Mouse (Mus musculus) kidney, postnatal 0 days (tissue): ENCODE measurements around the gene Mta1. TPM values are rescaled to one million over a fixed set of nuclear protein-coding genes. Genes with fewer than 3 reads are reported as not detected.

Experiments
- ATAC-seq: fragments of 200-750 bp; cut with Nextera tagmentation; replicated peaks from 2 replicates; pipeline ENCODE4 v1.8.0; 2017; ENCODE audit warnings: low read depth, moderate number of reproducible peaks, moderate TSS enrichment, moderate library complexity; ENCODE audit not compliant: low FRiP score
- DNase-seq: peaks from one replicate; pipeline ENCODE4 v3.0.0-alpha.2; 2016; ENCODE audit warnings: low spot score
- H3K27ac ChIP-seq: fragments of 300-500 bp; sonication (generic); 2 replicates; pipeline ENCODE4 v1.5.1; 2014; ENCODE audit warnings: mild to moderate bottlenecking
- H3K27me3 ChIP-seq: fragments of 300-500 bp; sonication (generic); 2 replicates; pipeline ENCODE4 v1.6.1; 2014; ENCODE audit warnings: low read length, mixed read lengths; ENCODE audit not compliant: insufficient read depth
- H3K36me3 ChIP-seq: fragments of 300-500 bp; sonication (generic); 2 replicates; pipeline ENCODE4 v1.6.1; 2014; ENCODE audit warnings: low read length, mixed read lengths; ENCODE audit not compliant: insufficient read depth
- H3K4me1 ChIP-seq: fragments of 300-500 bp; sonication (generic); replicated peaks from 2 replicates; pipeline ENCODE4 v1.6.1; 2014; ENCODE audit warnings: antibody characterized with exemption, low read length, mixed read lengths; ENCODE audit not compliant: insufficient read depth
- H3K4me2 ChIP-seq: fragments of 300-500 bp; sonication (generic); 2 replicates; pipeline ENCODE4 v1.6.1; 2014; ENCODE audit warnings: mild to moderate bottlenecking, low read length, moderate library complexity, mixed read lengths
- H3K4me3 ChIP-seq: fragments of 300-500 bp; sonication (generic); replicated peaks from 2 replicates; pipeline ENCODE4 v1.5.1; 2014; ENCODE audit warnings: low read depth, low read length
- H3K9ac ChIP-seq: fragments of 300-500 bp; sonication (generic); 2 replicates; pipeline ENCODE4 v1.6.1; 2014; ENCODE audit warnings: low read depth, low read length
- H3K9me3 ChIP-seq: fragments of 300-500 bp; sonication (generic); replicated peaks from 2 replicates; pipeline ENCODE4 v1.6.1; 2016; ENCODE audit warnings: low read length, inconsistent platforms, mixed read lengths
- CTCF ChIP-seq: IDR thresholded peaks from 2 replicates; pipeline ENCODE4 v1.5.1; 2016; ENCODE audit warnings: antibody characterized with exemption, low read depth, mild to moderate bottlenecking, moderate library complexity
- WGBS: fragments of 180-500 bp; shearing (Covaris S2); extraction: QIAGEN DNeasy Blood & Tissue Kit; methylation state at CpG from one replicate; pipeline ENCODE4 v1.1.7; 2014; 5-methylcytosine and 5-hydroxymethylcytosine counted together
- polyA plus RNA-seq: library from polyadenylated mRNA; unstranded; fragments of >200 nt; fragmentation: Nextera tagmentation; extraction: Ambion mirVana; gene quantifications from 2 replicates; pipeline ENCODE4 v1.2.1, GENCODE M21; 2015

The Mta1 gene
- polyA plus RNA-seq, 1 experiment from 2014 or later = 11.5 TPM

- Histone ChIP-seq H3K4me3 (no peak overlapping the region), H3K4me1 (no peaks in the 10 kb centered on the region), H3K4me2 (no peak overlapping the region), H3K27ac (no peak overlapping the region), H3K36me3 (peaks cover 97% of the 10 kb centered on the region), H3K9ac (no peak overlapping the region), H3K9me3 (no peaks in the 10 kb centered on the region), H3K27me3 (no peaks in the 10 kb centered on the region)
- DNase-seq = no peak
- TF ChIP-seq CTCF = no peak
- WGBS = 92% methylated on average over 14 of the region's 14 CpGs
- ATAC-seq = no peak
Observed at GRCm38 (mm10) chr12:113131601-113132000, 33.5 kb downstream of the Mta1 start.

GRCm38 (mm10) chr12:113132567-113132966 is 34.5 kb downstream of the Mta1 start:
- no peaks in the 10 kb centered on the region for H3K9me3 ChIP-seq
- no peak for ATAC-seq
- H3K4me3 ChIP-seq = no peak overlapping the region
- H3K9ac ChIP-seq = 0 out of 2 replicates have a peak overlapping the region, but pooled peaks have one; percentile 2
- no peak overlapping the region for H3K4me2 ChIP-seq
- 54% methylated on average over 2 of the region's 2 CpGs for WGBS
- no peaks in the 10 kb centered on the region for H3K4me1 ChIP-seq
- no peak for DNase-seq
- peaks cover 97% of the 10 kb centered on the region for H3K36me3 ChIP-seq
- TF ChIP-seq CTCF = no peak
- no peaks in the 10 kb centered on the region for H3K27me3 ChIP-seq
- no peak overlapping the region for H3K27ac ChIP-seq

GRCm38 (mm10) chr12:113133260-113133659 is 35.2 kb downstream of the Mta1 start:
- Histone ChIP-seq H3K9me3 (no peaks in the 10 kb centered on the region), H3K36me3 (peaks cover 91% of the 10 kb centered on the region), H3K27me3 (no peaks in the 10 kb centered on the region), H3K4me1 (no peaks in the 10 kb centered on the region), H3K9ac (0 out of 2 replicates have a peak overlapping the region, but pooled peaks have one; percentile 2), H3K4me3 (no peak overlapping the region), H3K4me2 (no peak overlapping the region), H3K27ac (no peak overlapping the region)
- ATAC-seq (no peak), DNase-seq (no peak)
- TF ChIP-seq CTCF = no peak
- 92% methylated on average over 9 of the region's 9 CpGs for whole genome bisulfite sequencing

GRCm38 (mm10) chr12:113133861-113134403 is 35.9 kb downstream of the Mta1 start:
- no peak overlapping the region for H3K27ac ChIP-seq
- H3K9ac ChIP-seq = no peak overlapping the region
- peaks cover 85% of the 10 kb centered on the region for H3K36me3 ChIP-seq
- ATAC-seq (no peak), DNase-seq (no peak)
- 71% methylated on average over 5 of the region's 5 CpGs for WGBS
- no peak overlapping the region for H3K4me2 ChIP-seq
- H3K4me1 ChIP-seq = no peaks in the 10 kb centered on the region
- H3K9me3 ChIP-seq = no peaks in the 10 kb centered on the region
- H3K27me3 ChIP-seq = no peaks in the 10 kb centered on the region
- TF ChIP-seq CTCF = no peak
- H3K4me3 ChIP-seq = no peak overlapping the region

GRCm38 (mm10) chr12:113134502-113134901 is 36.4 kb downstream of the Mta1 start:
- ATAC-seq = no peak
- Histone ChIP-seq H3K4me3 (no peak overlapping the region), H3K9me3 (no peaks in the 10 kb centered on the region), H3K9ac (no peak overlapping the region), H3K4me1 (peaks cover 4% of the 10 kb centered on the region; the same call in 1 of the 2 replicates), H3K27me3 (no peaks in the 10 kb centered on the region), H3K4me2 (no peak overlapping the region), H3K36me3 (peaks cover 79% of the 10 kb centered on the region), H3K27ac (no peak overlapping the region)
- WGBS = 93% methylated on average over 4 of the region's 4 CpGs
- no peak for TF ChIP-seq CTCF
- DNase-seq = no peak

GRCm38 (mm10) chr12:113135401-113135800 is 37.3 kb downstream of the Mta1 start:
- H3K4me3 ChIP-seq = no peak overlapping the region
- no peak overlapping the region for H3K27ac ChIP-seq
- DNase-seq = no peak
- peaks cover 70% of the 10 kb centered on the region for H3K36me3 ChIP-seq
- no peak for TF ChIP-seq CTCF
- 88% methylated on average over 7 of the region's 7 CpGs for WGBS
- H3K4me2 ChIP-seq = no peak overlapping the region
- H3K9ac ChIP-seq = no peak overlapping the region
- H3K9me3 ChIP-seq = no peaks in the 10 kb centered on the region
- ATAC-seq = no peak
- no peaks in the 10 kb centered on the region for H3K27me3 ChIP-seq
- peaks cover 8% of the 10 kb centered on the region; the same call in 1 of the 2 replicates for H3K4me1 ChIP-seq
